Mouse (Mus musculus) forebrain, embryonic 13.5 days (tissue): ENCODE measurements at regions not wholly inside any gene's neighbourhood (a gene's known extent, or its start where the extent isn't known, plus 50 kb on each side); places are given as distances from the start of the nearest gene placed in this dataset.

Source experiments
- ATAC-seq: fragments of 200-750 bp; cut with Nextera tagmentation; 2 replicates; pipeline ENCODE4 v1.8.0; 2017
- H3K27ac ChIP-seq: fragments of 300-500 bp; sonication (generic); 2 replicates; pipeline ENCODE4 v1.5.1; 2015; ENCODE audit warnings: inconsistent platforms, mild to moderate bottlenecking, moderate library complexity
- H3K27me3 ChIP-seq: fragments of 300-500 bp; sonication (generic); 2 replicates; pipeline ENCODE4 v1.6.1; 2015; ENCODE audit warnings: mild to moderate bottlenecking, inconsistent platforms
- H3K36me3 ChIP-seq: fragments of 300-500 bp; sonication (generic); 2 replicates; pipeline ENCODE4 v1.6.1; 2015; ENCODE audit warnings: mild to moderate bottlenecking, inconsistent platforms; ENCODE audit not compliant: poor library complexity, severe bottlenecking
- H3K4me1 ChIP-seq: fragments of 300-500 bp; sonication (generic); 2 replicates; pipeline ENCODE4 v1.6.1; 2015; ENCODE audit warnings: inconsistent platforms
- H3K4me2 ChIP-seq: fragments of 300-500 bp; sonication (generic); 2 replicates; pipeline ENCODE4 v1.6.1; 2015; ENCODE audit warnings: inconsistent platforms, mild to moderate bottlenecking, moderate library complexity
- H3K4me3 ChIP-seq: fragments of 300-500 bp; sonication (generic); 2 replicates; pipeline ENCODE4 v1.5.1; 2015; ENCODE audit warnings: mild to moderate bottlenecking, inconsistent platforms
- H3K9ac ChIP-seq: fragments of 300-500 bp; sonication (generic); 2 replicates; pipeline ENCODE4 v1.6.1; 2015; ENCODE audit warnings: mild to moderate bottlenecking, inconsistent platforms
- H3K9me3 ChIP-seq: fragments of 300-500 bp; sonication (generic); replicated peaks from 2 replicates; pipeline ENCODE4 v1.6.1; 2016; ENCODE audit warnings: inconsistent platforms
- WGBS: fragments of 180-500 bp; shearing (Covaris S2); methylation state at CpG from one replicate; pipeline ENCODE4 v1.1.7; 2015; 5-methylcytosine and 5-hydroxymethylcytosine counted together

DNA sequence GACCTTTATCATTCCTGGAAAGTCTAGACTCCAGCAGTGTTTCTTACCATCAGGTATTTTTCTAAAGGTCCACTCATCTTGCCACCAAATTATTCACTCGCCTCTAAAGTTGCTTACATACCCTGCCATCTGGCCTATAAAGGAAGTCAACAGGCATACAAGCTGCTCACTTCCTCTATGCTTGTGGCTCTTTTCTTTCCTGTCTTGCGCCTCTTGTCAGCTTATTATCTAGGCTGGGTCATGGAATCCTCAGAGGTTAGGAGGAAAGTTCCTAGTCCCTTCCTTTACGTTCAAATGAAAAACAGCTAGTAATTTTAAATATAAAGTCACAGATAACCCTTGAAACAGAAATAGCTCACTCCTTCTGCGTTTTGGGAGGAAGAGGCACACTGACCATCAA is 97.9 kb downstream of the Lipi start:
- Histone ChIP-seq H3K9ac (no peak overlapping the region), H3K9me3 (no peaks in the 10 kb centered on the region), H3K4me2 (no peak overlapping the region), H3K4me1 (no peaks in the 10 kb centered on the region), H3K4me3 (no peak overlapping the region), H3K27ac (no peak overlapping the region), H3K36me3 (no peaks in the 10 kb centered on the region), H3K27me3 (no peaks in the 10 kb centered on the region)
- 87% methylated on average over 4 of the region's 4 CpGs for WGBS
- no peak for ATAC-seq

DNA sequence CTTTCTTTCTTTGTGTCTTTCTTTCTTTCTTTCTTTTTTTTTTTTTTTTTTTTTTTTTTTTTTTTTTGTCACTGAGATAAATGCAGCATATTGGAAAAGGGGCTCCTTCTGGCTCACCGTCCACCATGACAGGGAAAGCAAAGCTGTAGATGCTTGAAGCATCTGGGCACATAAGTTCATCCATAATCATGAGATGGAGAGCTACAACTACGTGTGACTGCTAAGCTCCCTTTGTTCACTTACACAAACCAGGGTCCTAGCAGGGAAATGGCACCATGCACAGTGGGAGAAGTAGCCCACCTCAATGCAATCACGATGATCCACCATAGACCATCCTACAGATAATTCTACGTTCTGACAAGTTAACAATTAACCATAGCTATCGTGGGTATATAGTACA is 102.0 kb downstream of the Lipi start:
- H3K27me3 ChIP-seq: no peaks in the 10 kb centered on the region
- ATAC-seq: peak; percentile 67; the same call in 1 of the 2 replicates
- no peak overlapping the region for H3K4me2 ChIP-seq
- H3K4me3 ChIP-seq: no peak overlapping the region
- 79% methylated on average over 5 of the region's 5 CpGs for WGBS
- H3K4me1 ChIP-seq: no peaks in the 10 kb centered on the region
- H3K36me3 ChIP-seq: no peaks in the 10 kb centered on the region
- H3K9ac ChIP-seq: no peak overlapping the region
- H3K27ac ChIP-seq: no peak overlapping the region
- H3K9me3 ChIP-seq: no peaks in the 10 kb centered on the region

DNA sequence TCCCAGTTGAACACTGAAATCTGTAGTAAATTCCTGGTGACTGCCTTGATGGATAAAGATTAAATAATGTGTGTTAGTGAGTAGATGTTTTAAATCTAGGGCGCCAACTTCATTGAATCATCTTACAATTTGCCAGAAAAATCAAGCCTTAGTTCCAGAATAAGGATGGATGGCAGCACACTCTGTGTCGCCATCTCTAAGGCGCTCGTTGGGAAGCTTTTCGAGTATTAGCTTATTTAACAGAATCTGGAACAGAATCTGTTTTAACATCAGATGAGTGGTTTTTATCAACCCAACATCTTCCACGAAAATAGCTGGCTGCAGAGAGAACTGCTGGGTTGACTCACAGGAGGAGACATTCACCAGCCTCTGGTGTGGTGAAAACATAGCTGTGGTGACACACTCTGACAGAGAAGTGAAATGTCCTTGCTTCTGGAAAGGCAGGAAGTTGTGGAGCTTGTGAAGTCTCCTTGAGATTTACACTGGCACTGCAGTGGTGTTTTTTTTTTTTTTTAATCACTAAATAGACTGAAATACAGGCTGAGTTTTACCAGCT is 120.4 kb downstream of the Lipi start:
- Histone ChIP-seq H3K9me3 (no peaks in the 10 kb centered on the region), H3K4me1 (no peaks in the 10 kb centered on the region), H3K36me3 (no peaks in the 10 kb centered on the region), H3K4me2 (no peak overlapping the region), H3K4me3 (no peak overlapping the region), H3K9ac (no peak overlapping the region), H3K27me3 (no peaks in the 10 kb centered on the region), H3K27ac (no peak overlapping the region)
- no peak for ATAC-seq
- WGBS: 87% methylated on average over 6 of the region's 6 CpGs

DNA sequence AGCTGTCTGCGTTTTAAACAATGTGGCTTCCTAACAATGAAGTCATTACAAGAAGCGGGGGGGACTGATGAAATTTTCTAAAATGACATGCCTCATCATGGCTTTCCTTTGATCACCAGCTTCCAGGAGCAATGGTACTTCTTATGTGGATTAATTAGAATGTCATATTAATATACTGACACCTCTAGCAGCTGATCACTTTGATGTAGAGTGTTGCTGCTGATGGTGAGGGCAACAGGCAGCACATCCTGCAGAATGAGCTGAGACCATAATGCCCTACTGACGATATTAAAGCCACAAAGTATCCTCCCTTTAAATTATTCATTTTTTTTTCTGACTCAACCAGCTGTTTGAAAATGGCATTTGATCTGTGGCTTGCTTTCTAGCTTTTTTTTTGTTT is 123.7 kb downstream of the Lipi start:
- 69% methylated on average over 3 of the region's 3 CpGs for WGBS
- H3K9me3 ChIP-seq: no peaks in the 10 kb centered on the region
- no peak overlapping the region for H3K27ac ChIP-seq
- no peak overlapping the region for H3K9ac ChIP-seq
- no peaks in the 10 kb centered on the region for H3K27me3 ChIP-seq
- H3K4me2 ChIP-seq: no peak overlapping the region
- no peak for ATAC-seq
- H3K36me3 ChIP-seq: no peaks in the 10 kb centered on the region
- H3K4me1 ChIP-seq: no peaks in the 10 kb centered on the region
- no peak overlapping the region for H3K4me3 ChIP-seq

DNA sequence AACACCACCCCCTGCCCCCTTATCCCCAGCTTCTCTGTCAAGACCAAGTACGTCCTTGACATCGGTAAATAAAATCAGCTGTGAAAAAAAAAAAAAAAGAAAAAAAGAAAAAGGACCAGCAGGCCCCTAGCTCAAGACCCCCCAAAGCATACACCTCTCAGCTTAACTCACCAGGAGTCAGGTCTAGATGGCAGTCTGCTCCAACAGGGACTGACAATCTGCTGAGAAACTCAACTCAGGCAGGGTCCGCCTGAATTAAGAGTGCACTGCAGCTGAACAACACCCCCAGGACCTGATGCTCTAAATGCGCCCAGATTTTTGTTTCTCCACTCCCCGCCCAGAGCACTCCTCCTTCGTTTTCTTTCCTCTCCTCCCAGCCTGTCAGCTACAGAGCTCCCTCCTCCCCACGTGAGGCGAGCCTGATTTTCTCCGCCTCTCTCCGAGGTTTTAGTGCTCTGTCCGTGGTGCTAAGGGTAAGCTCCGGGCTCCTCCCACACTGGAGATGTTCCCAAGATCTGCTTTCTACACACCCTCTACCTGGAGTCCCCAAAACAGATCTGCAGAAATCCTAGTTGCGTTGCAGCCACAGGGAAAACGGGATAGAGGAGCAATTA is 138.9 kb downstream of the Lipi start:
- WGBS: 3% methylated on average over 14 of the region's 14 CpGs
- H3K9me3 ChIP-seq: no peaks in the 10 kb centered on the region
- H3K27ac ChIP-seq: no peak overlapping the region
- no peaks in the 10 kb centered on the region for H3K36me3 ChIP-seq
- H3K4me1 ChIP-seq: peaks cover 8% of the 10 kb centered on the region; the same call in 1 of the 2 replicates
- peak; percentile 82 for ATAC-seq
- H3K4me3 ChIP-seq: peak overlapping the region; percentile 35
- H3K4me2 ChIP-seq: peak overlapping the region; percentile 67
- no peaks in the 10 kb centered on the region for H3K27me3 ChIP-seq
- H3K9ac ChIP-seq: peak overlapping the region; percentile 50

DNA sequence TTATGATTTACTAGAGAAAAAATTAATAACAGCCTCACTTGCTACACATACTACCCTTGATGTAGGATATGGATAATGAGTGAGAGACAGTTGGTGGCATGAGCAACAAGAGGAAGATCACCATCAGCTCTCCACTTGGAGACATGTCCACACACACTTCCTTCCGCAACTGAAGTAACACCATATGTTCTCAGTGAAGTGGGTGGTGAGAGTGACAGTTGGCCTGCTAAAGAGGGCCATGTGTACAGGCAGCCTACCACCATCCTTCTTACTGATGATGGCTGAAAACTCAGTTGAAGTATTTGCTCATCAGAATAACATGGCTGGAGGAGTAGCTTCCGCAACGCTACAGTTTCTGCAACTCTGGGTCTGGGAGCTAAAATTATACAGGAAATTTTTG is 146.6 kb downstream of the Lipi start:
- Histone ChIP-seq H3K9ac (no peak overlapping the region), H3K4me2 (no peak overlapping the region), H3K27ac (no peak overlapping the region), H3K9me3 (no peaks in the 10 kb centered on the region), H3K36me3 (no peaks in the 10 kb centered on the region), H3K4me1 (no peaks in the 10 kb centered on the region), H3K27me3 (no peaks in the 10 kb centered on the region), H3K4me3 (no peak overlapping the region)
- 91% methylated on average over 3 of the region's 3 CpGs for WGBS
- no peak for ATAC-seq

DNA sequence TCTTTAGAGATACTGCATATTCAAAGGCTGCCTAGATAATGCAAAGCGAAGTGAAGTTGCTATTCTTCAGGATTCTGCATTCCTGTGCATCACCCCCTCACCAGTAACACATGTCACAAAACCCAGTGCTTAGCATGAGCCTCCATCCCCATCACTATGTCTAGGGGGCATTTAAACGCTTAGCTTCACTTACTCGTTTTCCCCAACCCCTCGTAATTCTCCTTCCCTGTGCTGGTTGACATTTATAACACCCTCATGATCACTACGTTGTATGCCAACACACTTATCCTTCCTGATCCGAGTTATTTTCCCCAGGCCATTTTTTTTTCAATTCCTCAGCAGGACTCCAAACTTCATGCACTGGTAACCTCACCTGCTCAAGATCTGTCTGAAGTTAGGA is 152.6 kb downstream of the Lipi start:
- WGBS: 89% methylated on average over 6 of the region's 6 CpGs
- no peak for ATAC-seq
- Histone ChIP-seq H3K27ac (no peak overlapping the region), H3K4me3 (no peak overlapping the region), H3K27me3 (no peaks in the 10 kb centered on the region), H3K4me1 (no peaks in the 10 kb centered on the region), H3K9ac (no peak overlapping the region), H3K36me3 (no peaks in the 10 kb centered on the region), H3K4me2 (no peak overlapping the region), H3K9me3 (no peaks in the 10 kb centered on the region)

DNA sequence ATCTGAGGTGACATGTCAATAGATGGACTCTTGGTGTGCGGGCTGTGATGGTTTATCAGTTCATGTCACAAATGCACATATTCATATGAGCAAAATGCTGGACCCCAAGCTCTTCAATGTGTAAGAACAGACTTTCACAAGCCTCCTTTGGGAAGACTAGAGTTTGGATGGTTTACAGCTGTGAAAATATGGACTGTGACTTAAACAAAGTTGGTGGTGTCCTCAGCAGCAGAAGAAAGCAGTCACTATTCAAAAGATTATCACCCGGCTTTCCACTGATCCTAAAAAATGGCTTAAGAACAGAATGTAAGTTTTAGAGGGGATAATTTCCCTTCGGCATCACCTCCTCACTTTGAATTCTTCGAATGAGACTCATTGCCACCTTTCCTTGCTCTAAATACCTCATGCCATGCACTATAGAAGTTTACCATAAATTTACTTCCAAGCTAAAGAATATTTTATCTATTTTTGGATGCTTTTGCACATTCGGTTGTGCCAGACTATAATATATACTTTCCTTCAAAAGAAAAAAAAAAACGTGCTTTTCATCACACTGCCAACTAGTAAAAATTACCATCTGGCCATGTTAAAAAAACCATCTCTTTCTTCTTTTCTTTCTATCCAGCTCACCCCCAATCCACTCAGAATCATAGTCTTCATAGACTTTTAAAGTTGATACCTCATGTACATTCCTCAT is 201.2 kb downstream of the Lipi start:
- 88% methylated on average over 6 of the region's 6 CpGs for WGBS
- Histone ChIP-seq H3K27ac (no peak overlapping the region), H3K27me3 (no peaks in the 10 kb centered on the region), H3K9me3 (no peaks in the 10 kb centered on the region), H3K9ac (no peak overlapping the region), H3K36me3 (no peaks in the 10 kb centered on the region), H3K4me2 (no peak overlapping the region), H3K4me3 (no peak overlapping the region), H3K4me1 (no peaks in the 10 kb centered on the region)
- no peak for ATAC-seq

DNA sequence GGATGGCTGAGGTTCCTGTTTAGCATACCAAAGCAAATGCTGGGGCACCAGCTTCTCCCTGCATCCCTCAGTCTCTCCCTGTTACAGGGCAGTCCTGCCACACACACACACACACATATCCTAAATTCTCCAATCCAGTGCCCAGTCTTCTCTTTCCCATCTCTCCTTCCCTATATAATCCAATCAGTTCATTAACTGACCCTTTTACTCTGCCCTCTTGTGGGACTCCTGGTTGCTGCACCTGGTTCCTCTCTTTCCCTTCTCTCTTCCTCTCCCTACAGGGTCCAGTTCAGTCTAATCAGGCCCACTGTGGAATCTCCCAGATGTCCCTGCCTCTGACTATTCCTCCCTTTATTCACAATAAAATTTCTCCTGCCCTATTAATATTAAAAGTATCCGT is 204.7 kb downstream of the Lipi start:
- no peak for ATAC-seq
- Histone ChIP-seq H3K27me3 (no peaks in the 10 kb centered on the region), H3K4me3 (no peak overlapping the region), H3K27ac (no peak overlapping the region), H3K36me3 (no peaks in the 10 kb centered on the region), H3K9ac (no peak overlapping the region), H3K4me1 (no peaks in the 10 kb centered on the region), H3K9me3 (no peaks in the 10 kb centered on the region), H3K4me2 (no peak overlapping the region)
- 38% methylated on average over 1 of the region's 1 CpGs for WGBS

DNA sequence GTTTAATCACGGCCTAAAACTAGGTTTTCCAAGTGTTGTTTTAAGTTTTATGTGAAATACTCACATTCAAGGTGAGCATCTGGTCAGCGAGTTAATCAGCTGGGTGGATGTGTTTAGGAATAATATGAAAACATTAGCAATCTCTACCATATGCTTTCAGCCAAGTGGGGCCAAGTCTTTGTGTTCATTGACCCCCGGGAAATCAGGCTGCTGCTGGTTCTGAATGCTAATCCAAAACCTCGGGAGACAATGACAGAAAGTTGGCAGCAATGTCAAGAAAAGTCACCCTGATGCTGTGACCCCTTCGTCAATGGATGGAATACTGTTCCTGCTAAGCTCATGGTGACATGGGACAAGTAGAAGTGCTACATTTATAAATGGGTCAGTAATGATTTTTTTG is 216.2 kb downstream of the Lipi start:
- H3K4me2 ChIP-seq: no peak overlapping the region
- WGBS: 64% methylated on average over 5 of the region's 5 CpGs
- no peak for ATAC-seq

DNA sequence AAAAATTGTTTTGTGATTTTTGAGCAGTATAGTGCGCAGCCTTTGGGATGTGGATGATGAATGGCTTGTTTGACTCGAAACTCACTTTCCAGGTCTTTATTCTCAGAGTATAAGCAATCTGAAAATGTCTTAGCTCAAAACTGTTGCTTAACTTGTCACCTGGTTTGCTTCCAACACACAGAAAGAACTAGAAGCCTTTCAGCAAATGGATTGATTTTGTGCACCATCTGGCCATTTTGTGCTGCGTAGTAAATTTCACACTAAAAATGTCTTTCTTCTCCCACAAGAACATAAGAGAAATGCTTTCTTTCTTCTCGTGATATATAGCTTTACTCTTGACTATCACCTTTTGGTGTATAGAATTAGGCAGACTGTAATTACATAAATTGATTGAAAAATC is 219.1 kb downstream of the Lipi start:
- H3K27me3 ChIP-seq: no peaks in the 10 kb centered on the region
- no peak overlapping the region for H3K27ac ChIP-seq
- no peaks in the 10 kb centered on the region for H3K36me3 ChIP-seq
- 90% methylated on average over 4 of the region's 4 CpGs for WGBS
- H3K4me1 ChIP-seq: peaks cover 6% of the 10 kb centered on the region; the same call in 1 of the 2 replicates
- ATAC-seq: no peak
- no peak overlapping the region for H3K4me2 ChIP-seq
- H3K9me3 ChIP-seq: no peaks in the 10 kb centered on the region
- no peak overlapping the region for H3K4me3 ChIP-seq
- H3K9ac ChIP-seq: no peak overlapping the region

More for the DNA sequence above, 216.2 kb downstream of the Lipi start:
- H3K4me1 ChIP-seq: peaks cover 6% of the 10 kb centered on the region; the same call in 1 of the 2 replicates
- no peak overlapping the region for H3K27ac ChIP-seq
- H3K9me3 ChIP-seq: no peaks in the 10 kb centered on the region
- no peak overlapping the region for H3K4me3 ChIP-seq
- no peaks in the 10 kb centered on the region for H3K27me3 ChIP-seq
- H3K9ac ChIP-seq: no peak overlapping the region
- no peaks in the 10 kb centered on the region for H3K36me3 ChIP-seq

DNA sequence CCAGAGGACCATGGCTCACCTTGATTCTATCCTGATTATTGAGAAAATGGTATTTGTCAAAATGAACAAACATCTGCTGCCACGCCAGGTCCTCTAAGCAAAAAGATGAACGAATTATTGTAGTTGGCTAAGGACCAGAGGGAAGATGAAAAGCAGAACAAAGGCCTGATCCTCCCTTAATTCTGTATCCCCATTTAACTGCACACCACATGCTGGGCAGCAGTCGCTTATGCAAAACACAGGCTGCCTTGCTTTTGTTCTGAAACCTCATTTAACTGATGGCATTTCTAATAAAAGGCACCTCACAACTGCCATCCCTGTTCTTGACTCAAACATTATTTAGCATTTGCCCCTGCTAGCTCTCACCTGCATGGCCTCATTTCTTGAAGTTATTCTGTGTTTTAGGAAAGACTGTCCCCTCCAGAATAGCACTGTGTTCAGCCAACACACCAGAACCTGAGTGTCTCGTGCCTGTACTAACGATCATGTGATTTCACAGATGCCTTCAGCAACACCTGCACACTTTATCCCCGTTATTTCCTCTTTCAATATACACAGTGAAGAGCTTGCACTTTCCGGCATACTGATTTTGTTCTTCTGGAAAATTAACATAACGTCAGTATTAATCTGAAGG is 220.4 kb downstream of the Lipi start:
- Histone ChIP-seq H3K27ac (no peak overlapping the region), H3K9me3 (no peaks in the 10 kb centered on the region), H3K4me1 (peaks cover 6% of the 10 kb centered on the region; the same call in 1 of the 2 replicates), H3K9ac (no peak overlapping the region), H3K4me2 (peak overlapping the region; percentile 13; the same call in 1 of the 2 replicates), H3K36me3 (no peaks in the 10 kb centered on the region), H3K4me3 (no peak overlapping the region), H3K27me3 (no peaks in the 10 kb centered on the region)
- 25% methylated on average over 8 of the region's 8 CpGs for WGBS
- peak; percentile 72 for ATAC-seq
